Mouse (Mus musculus) lung, embryonic 15.5 days (tissue): ENCODE results near the gene Elf1. TPM values are rescaled to one million over a fixed set of nuclear protein-coding genes. Genes with fewer than 3 reads are reported as not detected.
A peak's percentile ranks its signal among the peaks of the same experiment; 100 is the strongest.

Experiments
- ATAC-seq: fragments of 200-750 bp; cut with Nextera tagmentation; 2 replicates; pipeline ENCODE4 v1.8.0; 2017; ENCODE audit warnings: moderate number of reproducible peaks, borderline replicate concordance; ENCODE audit not compliant: low FRiP score, low TSS enrichment; ENCODE audit errors: extremely low read depth
- H3K27ac ChIP-seq: fragments of 300-500 bp; sonication (generic); 2 replicates; pipeline ENCODE4 v1.5.1; 2015; ENCODE audit warnings: moderate library complexity, mild to moderate bottlenecking, inconsistent platforms
- H3K27me3 ChIP-seq: fragments of 300-500 bp; sonication (generic); 2 replicates; pipeline ENCODE4 v1.6.1; 2015; ENCODE audit warnings: inconsistent platforms
- H3K36me3 ChIP-seq: fragments of 300-500 bp; sonication (generic); 2 replicates; pipeline ENCODE4 v1.6.1; 2015; ENCODE audit warnings: inconsistent platforms
- H3K4me1 ChIP-seq: fragments of 300-500 bp; sonication (generic); 2 replicates; pipeline ENCODE4 v1.6.1; 2015; ENCODE audit warnings: inconsistent platforms
- H3K4me2 ChIP-seq: fragments of 300-500 bp; sonication (generic); 2 replicates; pipeline ENCODE4 v1.6.1; 2015; ENCODE audit warnings: inconsistent platforms, mild to moderate bottlenecking, moderate library complexity
- H3K4me3 ChIP-seq: fragments of 300-500 bp; sonication (generic); 2 replicates; pipeline ENCODE4 v1.5.1; 2015; ENCODE audit warnings: mild to moderate bottlenecking, inconsistent platforms
- H3K9ac ChIP-seq: fragments of 300-500 bp; sonication (generic); 2 replicates; pipeline ENCODE4 v1.6.1; 2015; ENCODE audit warnings: inconsistent platforms
- H3K9me3 ChIP-seq: fragments of 300-500 bp; sonication (generic); 2 replicates; pipeline ENCODE4 v1.6.1; 2016; ENCODE audit warnings: inconsistent platforms
- WGBS: fragments of 180-500 bp; shearing (Covaris S2); methylation state at CpG from one replicate; pipeline ENCODE4 v1.1.7; 2015; 5-methylcytosine and 5-hydroxymethylcytosine counted together
- polyA plus RNA-seq: library from polyadenylated mRNA; unstranded; fragments of >200 nt; fragmentation: Nextera tagmentation; extraction: Ambion mirVana; gene quantifications from 2 replicates; pipeline ENCODE4 v1.2.1, GENCODE M21; 2015

Gene Elf1
- polyA plus RNA-seq, 1 experiment from 2014 or later = 18.8 TPM

- peak within 1 kb of the TSS; percentile 64 for H3K4me2 ChIP-seq
- H3K9ac ChIP-seq = peak within 1 kb of the TSS; percentile 66
- H3K4me3 ChIP-seq = peak within 1 kb of the TSS; percentile 66
- H3K36me3 ChIP-seq = peaks cover 2% of the 10 kb centered on the region; the same call in 1 of the 2 replicates
- no peaks in the 10 kb centered on the region for H3K27me3 ChIP-seq
- no peaks in the 10 kb centered on the region for H3K9me3 ChIP-seq
- H3K27ac ChIP-seq = peak within 1 kb of the TSS; percentile 95
- peak; percentile 99 for ATAC-seq
- H3K4me1 ChIP-seq = peaks cover 13% of the 10 kb centered on the region
- under 1% methylated on average over 57 of the region's 60 CpGs for WGBS
Measured at GRCm38 (mm10) chr14:79587139-79587851, 106.3 kb downstream of the Elf1 start, which contains the start of gene Sugt1. TSS of gene Sugt1 (plus strand) at chr14:79587691.

DNA sequence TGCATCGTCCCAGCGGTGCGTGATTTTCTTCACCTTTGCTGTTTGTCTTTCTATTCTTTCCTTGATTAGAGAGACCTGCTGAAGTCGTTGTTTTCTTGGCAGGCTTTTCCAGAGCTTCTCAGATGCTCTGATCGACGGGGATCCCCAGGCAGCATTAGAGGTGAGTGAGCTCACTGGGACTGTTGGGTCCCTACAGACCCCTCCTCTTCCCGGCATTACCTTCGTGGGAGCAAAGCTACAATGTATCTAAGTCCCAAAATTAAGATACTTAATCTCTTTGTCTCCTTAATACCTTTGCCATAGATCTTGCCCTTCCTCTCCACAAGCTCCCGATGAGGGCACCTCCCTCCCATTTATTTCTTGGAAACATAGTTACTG is 106.8 kb downstream of the Elf1 start:
- peak; percentile 16; the same call in 1 of the 2 replicates for ATAC-seq

GRCm38 (mm10) chr14:79588534-79588951 is 107.5 kb downstream of the Elf1 start:
- H3K9ac ChIP-seq = peak overlapping the region; percentile 60
- no peaks in the 10 kb centered on the region for H3K9me3 ChIP-seq
- H3K4me3 ChIP-seq = peak overlapping the region; percentile 66
- peaks cover 13% of the 10 kb centered on the region for H3K4me1 ChIP-seq
- H3K27me3 ChIP-seq = no peaks in the 10 kb centered on the region
- no peak overlapping the region for H3K27ac ChIP-seq
- 76% methylated on average over 9 of the region's 9 CpGs for WGBS
- no peak for ATAC-seq
- no peaks in the 10 kb centered on the region; the same call in 1 of the 2 replicates for H3K36me3 ChIP-seq
- H3K4me2 ChIP-seq = peak overlapping the region; percentile 64

More for the DNA sequence above, 106.8 kb downstream of the Elf1 start:
- Histone ChIP-seq H3K4me2 (peak overlapping the region; percentile 64), H3K9ac (peak overlapping the region; percentile 60), H3K27ac (peak overlapping the region; percentile 95), H3K9me3 (no peaks in the 10 kb centered on the region), H3K27me3 (no peaks in the 10 kb centered on the region), H3K36me3 (no peaks in the 10 kb centered on the region; the same call in 1 of the 2 replicates), H3K4me1 (peaks cover 13% of the 10 kb centered on the region), H3K4me3 (peak overlapping the region; percentile 66)
- 3% methylated on average over 9 of the region's 9 CpGs for WGBS

DNA sequence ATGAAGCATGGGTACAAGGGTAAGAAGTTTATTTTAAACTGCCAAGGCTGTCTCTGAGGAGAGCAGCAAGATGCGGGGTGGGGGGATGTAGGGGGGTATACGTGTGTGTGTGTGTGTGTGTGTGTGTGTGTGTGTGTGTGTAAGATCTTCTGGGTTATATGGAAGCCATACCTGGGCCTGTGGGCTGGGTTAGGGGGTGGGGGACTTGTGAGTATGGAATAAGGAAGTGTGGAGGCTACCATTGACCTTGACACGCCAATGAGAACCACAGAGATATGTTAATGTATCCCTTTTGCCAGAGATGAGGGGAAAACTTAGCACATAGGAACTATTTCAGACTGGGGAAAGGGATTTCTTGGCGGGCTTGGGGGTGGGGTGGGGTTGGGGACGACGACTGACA is 108.4 kb downstream of the Elf1 start:
- Histone ChIP-seq H3K36me3 (no peaks in the 10 kb centered on the region; the same call in 1 of the 2 replicates), H3K27me3 (no peaks in the 10 kb centered on the region), H3K4me3 (no peak overlapping the region), H3K9me3 (no peaks in the 10 kb centered on the region), H3K4me1 (peaks cover 13% of the 10 kb centered on the region), H3K4me2 (no peak overlapping the region; the same call in 1 of the 2 replicates), H3K9ac (no peak overlapping the region), H3K27ac (no peak overlapping the region)
- WGBS = 86% methylated on average over 6 of the region's 6 CpGs
- no peak for ATAC-seq

GRCm38 (mm10) chr14:79590916-79591315 is 109.9 kb downstream of the Elf1 start:
- peaks cover 4% of the 10 kb centered on the region; the same call in 1 of the 2 replicates for H3K36me3 ChIP-seq
- peaks cover 13% of the 10 kb centered on the region for H3K4me1 ChIP-seq
- no peak for ATAC-seq
- WGBS = 93% methylated on average over 8 of the region's 8 CpGs
- H3K9me3 ChIP-seq = no peaks in the 10 kb centered on the region
- no peak overlapping the region for H3K4me2 ChIP-seq
- no peak overlapping the region for H3K27ac ChIP-seq
- H3K4me3 ChIP-seq = no peak overlapping the region
- no peak overlapping the region for H3K9ac ChIP-seq
- no peaks in the 10 kb centered on the region for H3K27me3 ChIP-seq

GRCm38 (mm10) chr14:79591611-79592010 is 110.6 kb downstream of the Elf1 start:
- ATAC-seq = no peak
- no peaks in the 10 kb centered on the region for H3K9me3 ChIP-seq
- peaks cover 13% of the 10 kb centered on the region for H3K4me1 ChIP-seq
- H3K27ac ChIP-seq = no peak overlapping the region
- no peak overlapping the region for H3K4me2 ChIP-seq
- 89% methylated on average over 2 of the region's 2 CpGs for WGBS
- no peak overlapping the region for H3K4me3 ChIP-seq
- H3K27me3 ChIP-seq = no peaks in the 10 kb centered on the region
- H3K9ac ChIP-seq = no peak overlapping the region
- peaks cover 6% of the 10 kb centered on the region; the same call in 1 of the 2 replicates for H3K36me3 ChIP-seq

- H3K27me3 ChIP-seq = no peaks in the 10 kb centered on the region
- H3K9me3 ChIP-seq = no peaks in the 10 kb centered on the region
- no peak overlapping the region for H3K9ac ChIP-seq
- H3K4me1 ChIP-seq = peaks cover 5% of the 10 kb centered on the region
- no peak overlapping the region for H3K4me2 ChIP-seq
- no peak overlapping the region for H3K27ac ChIP-seq
- WGBS = 83% methylated on average over 5 of the region's 5 CpGs
- H3K4me3 ChIP-seq = no peak overlapping the region
- no peak for ATAC-seq
- H3K36me3 ChIP-seq = peaks cover 17% of the 10 kb centered on the region
Measured at GRCm38 (mm10) chr14:79594069-79594468, 113.1 kb downstream of the Elf1 start.

DNA sequence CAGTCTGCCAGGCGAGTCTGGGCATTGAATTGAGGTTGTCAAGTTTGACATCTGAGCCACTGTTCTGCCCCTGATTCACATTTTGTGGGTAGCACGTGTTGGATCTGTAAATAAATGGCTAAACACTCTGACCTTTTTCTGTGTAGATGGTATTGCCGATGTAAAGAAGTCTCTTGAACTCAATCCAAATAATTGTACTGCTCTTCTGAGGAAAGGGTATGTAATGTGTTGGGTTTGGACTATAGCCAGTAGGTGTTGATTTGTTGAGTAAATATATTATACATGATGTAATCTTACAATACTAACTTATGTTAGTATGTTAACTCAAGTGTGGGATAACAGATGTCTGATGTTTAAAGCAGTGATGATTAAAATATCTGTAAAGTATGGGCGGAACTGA is 115.6 kb downstream of the Elf1 start:
- H3K27ac ChIP-seq = no peak overlapping the region
- no peaks in the 10 kb centered on the region for H3K27me3 ChIP-seq
- 41% methylated on average over 4 of the region's 4 CpGs for WGBS
- ATAC-seq = no peak
- H3K4me1 ChIP-seq = peaks cover 2% of the 10 kb centered on the region; the same call in 1 of the 2 replicates
- peaks cover 41% of the 10 kb centered on the region for H3K36me3 ChIP-seq
- no peak overlapping the region for H3K4me2 ChIP-seq
- no peak overlapping the region for H3K4me3 ChIP-seq
- H3K9me3 ChIP-seq = no peaks in the 10 kb centered on the region
- H3K9ac ChIP-seq = no peak overlapping the region

- WGBS = 82% methylated on average over 2 of the region's 2 CpGs
- Histone ChIP-seq H3K4me2 (no peak overlapping the region), H3K27ac (no peak overlapping the region), H3K4me3 (no peak overlapping the region), H3K27me3 (no peaks in the 10 kb centered on the region), H3K36me3 (peaks cover 67% of the 10 kb centered on the region), H3K9me3 (no peaks in the 10 kb centered on the region), H3K4me1 (no peaks in the 10 kb centered on the region), H3K9ac (no peak overlapping the region)
- no peak for ATAC-seq
Measured at GRCm38 (mm10) chr14:79605881-79606280, 124.9 kb downstream of the Elf1 start.

DNA sequence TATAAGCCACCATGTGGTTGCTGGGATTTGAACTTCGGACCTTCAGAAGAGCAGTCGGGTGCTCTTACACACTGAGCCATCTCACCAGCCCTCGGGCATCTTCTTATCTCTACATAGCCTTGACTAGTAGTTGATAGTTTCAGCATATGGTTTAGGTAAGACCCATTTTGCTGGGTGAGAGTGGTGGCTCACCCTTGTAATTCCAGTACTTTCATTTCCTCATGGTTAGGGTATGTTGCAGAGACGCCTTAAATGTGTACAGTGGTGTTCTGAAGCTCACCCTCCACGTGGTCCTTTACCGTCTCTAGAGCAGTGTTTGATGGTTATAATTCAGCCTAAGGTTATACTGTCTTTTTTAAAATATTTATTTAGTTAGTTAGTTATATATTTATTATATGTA is 125.4 kb downstream of the Elf1 start:
- H3K4me1 ChIP-seq = no peaks in the 10 kb centered on the region
- 90% methylated on average over 6 of the region's 6 CpGs for WGBS
- no peak overlapping the region for H3K27ac ChIP-seq
- no peaks in the 10 kb centered on the region for H3K9me3 ChIP-seq
- no peak overlapping the region for H3K4me2 ChIP-seq
- H3K4me3 ChIP-seq = no peak overlapping the region
- H3K36me3 ChIP-seq = peaks cover 67% of the 10 kb centered on the region
- no peaks in the 10 kb centered on the region for H3K27me3 ChIP-seq
- ATAC-seq = no peak
- no peak overlapping the region for H3K9ac ChIP-seq

- H3K27me3 ChIP-seq = no peaks in the 10 kb centered on the region
- peaks cover 66% of the 10 kb centered on the region for H3K36me3 ChIP-seq
- H3K9me3 ChIP-seq = no peaks in the 10 kb centered on the region
- 87% methylated on average over 3 of the region's 3 CpGs for WGBS
- H3K4me3 ChIP-seq = no peak overlapping the region
- no peak overlapping the region for H3K27ac ChIP-seq
- no peak overlapping the region for H3K9ac ChIP-seq
- no peak overlapping the region for H3K4me2 ChIP-seq
- H3K4me1 ChIP-seq = no peaks in the 10 kb centered on the region
- ATAC-seq = no peak
Measured at GRCm38 (mm10) chr14:79606867-79607266, 125.9 kb downstream of the Elf1 start.

DNA sequence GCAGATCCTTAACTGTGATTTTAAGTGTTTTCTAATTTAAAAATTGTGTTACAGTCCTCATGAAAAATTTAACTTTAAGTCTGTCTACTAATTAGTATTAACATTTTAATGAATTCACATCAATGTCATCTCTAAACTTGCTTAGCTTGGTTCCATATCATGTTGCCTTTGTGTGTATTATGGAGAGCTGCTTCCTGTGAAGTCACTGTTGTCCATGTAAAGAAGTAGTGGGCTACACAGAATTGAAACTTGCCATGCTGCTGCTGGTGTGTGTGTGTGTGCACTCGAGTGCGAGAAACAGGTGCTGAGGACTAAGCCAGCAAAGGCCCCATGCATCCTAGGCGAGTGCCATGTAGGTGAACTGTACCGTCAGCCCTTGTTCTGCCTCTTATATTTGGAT is 126.4 kb downstream of the Elf1 start:
- ATAC-seq = no peak
- H3K4me3 ChIP-seq = no peak overlapping the region
- no peaks in the 10 kb centered on the region for H3K9me3 ChIP-seq
- H3K27ac ChIP-seq = no peak overlapping the region
- H3K4me2 ChIP-seq = no peak overlapping the region
- H3K4me1 ChIP-seq = no peaks in the 10 kb centered on the region
- 93% methylated on average over 4 of the region's 4 CpGs for WGBS
- no peak overlapping the region for H3K9ac ChIP-seq
- H3K27me3 ChIP-seq = no peaks in the 10 kb centered on the region
- H3K36me3 ChIP-seq = peaks cover 67% of the 10 kb centered on the region
